Mouse (Mus musculus): ENCODE results near the gene 3110082I17Rik. TPM values are rescaled to one million over a fixed set of nuclear protein-coding genes. Genes with fewer than 3 reads are reported as not detected.
A peak's percentile ranks its signal among the peaks of the same experiment; 100 is the strongest.

Gene 3110082I17Rik
- total and polyA plus RNA-seq, 3 experiments: 41.2 to 100.0 (median 46.9) TPM

DNA sequence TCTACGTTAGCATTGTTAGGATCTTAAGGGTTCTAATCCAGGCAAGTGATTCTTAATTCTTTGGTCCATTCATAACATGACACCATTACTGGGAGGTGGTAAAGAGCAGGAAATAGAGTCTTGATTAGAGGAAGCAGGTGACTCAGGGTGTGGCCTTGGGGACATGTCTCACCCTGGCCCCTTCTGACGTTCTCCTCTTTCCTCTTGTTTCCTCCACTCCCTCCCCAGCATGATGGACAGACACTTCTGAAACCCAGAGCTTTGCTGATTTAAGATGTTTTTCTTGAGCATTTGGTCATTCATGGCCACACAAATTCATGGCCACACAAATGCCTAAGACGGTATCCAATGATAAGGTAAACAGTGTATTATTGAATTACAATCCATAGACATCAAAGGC lies 150.4 kb downstream of the 3110082I17Rik start:
- peaks cover 16% of the 10 kb centered on the region for H3K9me3 ChIP-seq (replicated peaks; ENCODE audit: low read length)
- no peak overlapping the region for H3K4me2 ChIP-seq (ENCODE audit: insufficient read depth, low read depth, poor library complexity, severe bottlenecking)
- dilution Hi-C loops (cut with MboI; ENCODE audit: extremely low pct_ligation_motif_present, extremely low pct_unique_long_range_greater_than_20kb, low sequenced_read_pairs): no loop called here
- peak overlapping the region; percentile 25 for H3K27ac ChIP-seq (ENCODE audit: insufficient read depth, low read depth)
- H3K36me3 ChIP-seq (replicated peaks in 1 of 2; ENCODE audit: control insufficient read depth in 1 of 2, insufficient read depth in 1 of 2, low read length in 1 of 2): peaks cover 40 to 64% of the 10 kb centered on the region in 2 experiments
- peaks cover 62% of the 10 kb centered on the region for H3K79me2 ChIP-seq (replicated peaks; ENCODE audit: control insufficient read depth, extremely low read depth, insufficient read depth, poor library complexity, severe bottlenecking)
- peaks cover 21 to 71% of the 10 kb centered on the region in 2 experiments for H3K4me1 ChIP-seq (ENCODE audit: control insufficient read depth in 1 of 2, insufficient read depth in 2 of 2)
- no peaks in the 10 kb centered on the region for H3K27me3 ChIP-seq (replicated peaks)
- no peak for DNase-seq (ENCODE audit: extremely low read depth)
- no peak overlapping the region for H3K9ac ChIP-seq (ENCODE audit: insufficient read depth, low read depth)
- in situ Hi-C loops (cut with MboI; ENCODE audit: low pct_ligation_motif_present, low pct_unique_long_range_greater_than_20kb, low sequenced_read_pairs): no loop called here
- H3K4me3 ChIP-seq (replicated peaks in 1 of 3; ENCODE audit: low read depth in 2 of 3, low read length in 2 of 3, poor library complexity in 1 of 3): no peak overlapping the region
- TF ChIP-seq BHLHE40 (IDR thresholded peaks at IDR 0.05; ENCODE audit: low read depth, low read length) (0 out of 2 replicates have a peak, but pooled peaks have one; percentile 24), ZNF384 (IDR thresholded peaks at IDR 0.05; ENCODE audit: low read depth, low read length) (no peak), TBP (conservative IDR thresholded peaks at IDR 0.05; ENCODE audit: low read depth, low read length) (no peak), GABPA (IDR thresholded peaks at IDR 0.05; ENCODE audit: insufficient replicate concordance, low read depth, low read length) (no peak), ETS1 (conservative IDR thresholded peaks at IDR 0.05; ENCODE audit: low read depth, low read length) (0 out of 2 replicates have a peak, but pooled peaks have one; percentile 19), KAT2A (IDR thresholded peaks at IDR 0.05; ENCODE audit: insufficient replicate concordance, low read length) (no peak), RCOR1 (conservative IDR thresholded peaks at IDR 0.05; ENCODE audit: low read depth, low read length) (0 out of 2 replicates have a peak, but pooled peaks have one; percentile 0)

Other genes with a start within 250 kb of the 3110082I17Rik start
- gene Get4, start 208.2 kb downstream of the 3110082I17Rik start, total RNA-seq (2012; rRNA removed): 91.4 and 93.9 TPM in 2 replicates
- 96.4 and 103 TPM in 2 replicates for gene Get4, start 208.2 kb downstream of the 3110082I17Rik start, total RNA-seq (2014; rRNA removed)
- 140 and 164 TPM in 2 replicates for gene Get4, start 208.2 kb downstream of the 3110082I17Rik start, polyA plus RNA-seq (2012; ENCODE audit: insufficient read length, low read depth)
- 73.2 and 93.9 TPM in 2 replicates for gene Adap1, start 134.9 kb downstream of the 3110082I17Rik start, total RNA-seq (2012; rRNA removed)
- 53.9 and 55.3 TPM in 2 replicates for gene Adap1, start 134.9 kb downstream of the 3110082I17Rik start, total RNA-seq (2014; rRNA removed)
- gene Adap1, start 134.9 kb downstream of the 3110082I17Rik start, polyA plus RNA-seq (2012; ENCODE audit: insufficient read length, low read depth): 61.8 and 70.7 TPM in 2 replicates
- gene Cox19, start 109.1 kb downstream of the 3110082I17Rik start, total RNA-seq (2012; rRNA removed): 30.1 and 38.8 TPM in 2 replicates
- gene Cox19, start 109.1 kb downstream of the 3110082I17Rik start, total RNA-seq (2014; rRNA removed): 32.1 and 32.3 TPM in 2 replicates
- gene Cox19, start 109.1 kb downstream of the 3110082I17Rik start, polyA plus RNA-seq (2012; ENCODE audit: insufficient read length, low read depth): 70.1 and 74.0 TPM in 2 replicates
- not detected in 2 replicates for gene Cyp2w1, start 107.9 kb downstream of the 3110082I17Rik start, total RNA-seq (2012; rRNA removed)
- not detected in 2 replicates for gene Cyp2w1, start 107.9 kb downstream of the 3110082I17Rik start, total RNA-seq (2014; rRNA removed)
- gene Cyp2w1, start 107.9 kb downstream of the 3110082I17Rik start, polyA plus RNA-seq (2012; ENCODE audit: insufficient read length, low read depth): not detected in 2 replicates
- gene Gpr146, start 82.8 kb downstream of the 3110082I17Rik start, total RNA-seq (2012; rRNA removed): 0.08 and 0.13 TPM in 2 replicates
- gene Gpr146, start 82.8 kb downstream of the 3110082I17Rik start, total RNA-seq (2014; rRNA removed): not detected in 2 replicates
- not detected in 2 replicates for gene Gpr146, start 82.8 kb downstream of the 3110082I17Rik start, polyA plus RNA-seq (2012; ENCODE audit: insufficient read length, low read depth)
- gene C130050O18Rik, start 55.2 kb downstream of the 3110082I17Rik start, total RNA-seq (2012; rRNA removed): 0.17 TPM in 1 of 2 replicates, not detected in the other
- 0.15 TPM in 1 of 2 replicates, not detected in the other for gene C130050O18Rik, start 55.2 kb downstream of the 3110082I17Rik start, total RNA-seq (2014; rRNA removed)
- gene C130050O18Rik, start 55.2 kb downstream of the 3110082I17Rik start, polyA plus RNA-seq (2012; ENCODE audit: insufficient read length, low read depth): 0.53 and 0.54 TPM in 2 replicates
- gene Gper1, start 37.4 kb downstream of the 3110082I17Rik start, total RNA-seq (2012; rRNA removed): 0.08 and 0.13 TPM in 2 replicates
- gene Gper1, start 37.4 kb downstream of the 3110082I17Rik start, total RNA-seq (2014; rRNA removed): not detected in 2 replicates
- not detected in 2 replicates for gene Gper1, start 37.4 kb downstream of the 3110082I17Rik start, polyA plus RNA-seq (2012; ENCODE audit: insufficient read length, low read depth)
- gene Zfand2a, start 24.0 kb upstream of the 3110082I17Rik start, total RNA-seq (2012; rRNA removed): 5.8 and 9.8 TPM in 2 replicates
- gene Zfand2a, start 24.0 kb upstream of the 3110082I17Rik start, total RNA-seq (2014; rRNA removed): 9.2 and 10.0 TPM in 2 replicates
- gene Zfand2a, start 24.0 kb upstream of the 3110082I17Rik start, polyA plus RNA-seq (2012; ENCODE audit: insufficient read length, low read depth): 10.6 and 13.4 TPM in 2 replicates
- not detected in 2 replicates for gene Uncx, start 83.0 kb upstream of the 3110082I17Rik start, total RNA-seq (2012; rRNA removed)
- not detected in 2 replicates for gene Uncx, start 83.0 kb upstream of the 3110082I17Rik start, total RNA-seq (2014; rRNA removed)
- gene Uncx, start 83.0 kb upstream of the 3110082I17Rik start, polyA plus RNA-seq (2012; ENCODE audit: insufficient read length, low read depth): not detected in 2 replicates

Data from CH12.LX (cell line).